Mouse (Mus musculus): ENCODE results near the gene Zswim4.

Zswim4 gene

GRCm38 (mm10) chr8:84180530-84181190 is 56.2 kb downstream of the Zswim4 start:
- no peak for DNase-seq (ENCODE audit: low spot score)

- DNase-seq (ENCODE audit: low spot score): no peak
Measured at GRCm38 (mm10) chr8:84179946-84180345, 56.9 kb downstream of the Zswim4 start.

- DNase-seq (ENCODE audit: low spot score): no peak
Measured at GRCm38 (mm10) chr8:84178592-84178991, 58.3 kb downstream of the Zswim4 start.

GRCm38 (mm10) chr8:84177405-84177804 is 59.5 kb downstream of the Zswim4 start:
- DNase-seq (ENCODE audit: low spot score): no peak

GRCm38 (mm10) chr8:84176560-84176959 is 60.3 kb downstream of the Zswim4 start:
- no peak for DNase-seq (ENCODE audit: low spot score)

- DNase-seq (ENCODE audit: low spot score): no peak
Measured at GRCm38 (mm10) chr8:84173861-84174260, 63.0 kb downstream of the Zswim4 start.

GRCm38 (mm10) chr8:84170096-84170495 is 66.8 kb downstream of the Zswim4 start:
- no peak for DNase-seq (ENCODE audit: low spot score)

GRCm38 (mm10) chr8:84167696-84168095 is 69.2 kb downstream of the Zswim4 start:
- no peak for DNase-seq (ENCODE audit: low spot score)

All from spleen, adult 12 weeks (tissue).